Mouse (Mus musculus): ENCODE results near the gene Pcnx. TPM values are rescaled to one million over a fixed set of nuclear protein-coding genes. Genes with fewer than 3 reads are reported as not detected.

Gene Pcnx
- polyA plus RNA-seq, 1 experiment from 2014 or later = 19.9 TPM

DNA sequence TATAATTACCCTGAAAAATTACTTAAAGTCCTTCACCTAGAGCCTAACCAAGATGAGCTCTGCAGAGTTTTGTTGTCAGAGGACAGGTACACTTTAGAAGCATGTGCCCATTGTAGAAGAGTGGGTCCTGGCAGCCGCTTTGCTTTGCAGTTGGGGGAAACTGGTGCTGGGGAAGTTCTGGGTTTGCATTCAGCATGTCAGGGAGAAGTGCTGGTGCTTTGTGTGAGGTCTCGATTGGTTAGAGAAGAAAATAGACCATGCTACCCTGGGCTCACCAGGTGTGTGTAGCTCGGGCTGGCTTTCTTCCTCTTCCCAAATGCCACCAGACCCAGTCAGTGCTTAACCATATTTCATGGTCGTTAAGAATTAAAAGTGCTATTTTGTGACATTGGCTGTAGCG lies 25.2 kb downstream of the Pcnx start:
- Histone ChIP-seq H3K36me3 (replicated peaks; ENCODE audit: control insufficient read depth, insufficient read depth) (no peaks in the 10 kb centered on the region), H3K9me3 (ENCODE audit: control insufficient read depth, low read length) (no peaks in the 10 kb centered on the region), H3K27me3 (ENCODE audit: control insufficient read depth, insufficient read depth, low read length) (no peaks in the 10 kb centered on the region), H3K9ac (no peak overlapping the region), H3K4me1 (replicated peaks; ENCODE audit: control insufficient read depth, insufficient read depth, low read length) (no peaks in the 10 kb centered on the region), H3K27ac (no peak overlapping the region), H3K4me2 (replicated peaks) (no peak overlapping the region), H3K4me3 (replicated peaks; ENCODE audit: low read length) (no peak overlapping the region)
- DNase-seq (ENCODE audit: low spot score) = no peak
- no peak for ATAC-seq (ENCODE audit: low FRiP score)
- 80% methylated on average over 5 of the region's 5 CpGs for WGBS

- ATAC-seq (ENCODE audit: low FRiP score) (no peak), DNase-seq (ENCODE audit: low spot score) (no peak)
- Histone ChIP-seq H3K36me3 (replicated peaks; ENCODE audit: control insufficient read depth, insufficient read depth) (no peaks in the 10 kb centered on the region), H3K4me1 (replicated peaks; ENCODE audit: control insufficient read depth, insufficient read depth, low read length) (no peaks in the 10 kb centered on the region), H3K27ac (no peak overlapping the region), H3K9me3 (ENCODE audit: control insufficient read depth, low read length) (no peaks in the 10 kb centered on the region), H3K27me3 (ENCODE audit: control insufficient read depth, insufficient read depth, low read length) (no peaks in the 10 kb centered on the region), H3K9ac (no peak overlapping the region), H3K4me3 (replicated peaks; ENCODE audit: low read length) (no peak overlapping the region), H3K4me2 (replicated peaks) (no peak overlapping the region)
- WGBS = 84% methylated on average over 4 of the region's 4 CpGs
Observed at GRCm38 (mm10) chr12:81885982-81886381, 26.2 kb downstream of the Pcnx start.

DNA sequence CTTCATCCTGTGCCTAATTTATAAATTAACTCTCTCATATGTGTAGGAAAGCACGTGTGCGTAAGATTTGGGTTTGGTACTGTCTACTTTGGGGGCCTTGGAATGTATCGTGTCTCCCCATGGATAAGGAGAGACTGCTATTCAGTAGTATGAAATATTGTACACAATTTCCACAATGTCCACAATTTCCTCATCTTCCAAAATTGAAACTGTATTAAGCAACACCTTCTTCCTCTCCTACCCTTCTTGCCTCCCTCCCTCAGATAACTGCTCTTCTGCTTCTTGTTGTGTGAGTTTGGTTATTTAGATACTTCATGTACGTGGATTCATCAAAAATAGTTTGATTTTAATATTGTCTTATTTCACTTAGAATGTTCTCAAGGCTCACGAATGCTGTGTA lies 29.1 kb downstream of the Pcnx start:
- no peak for ATAC-seq (ENCODE audit: low FRiP score)
- Histone ChIP-seq H3K4me2 (replicated peaks) (no peak overlapping the region), H3K9me3 (ENCODE audit: control insufficient read depth, low read length) (no peaks in the 10 kb centered on the region), H3K27me3 (ENCODE audit: control insufficient read depth, insufficient read depth, low read length) (no peaks in the 10 kb centered on the region), H3K9ac (no peak overlapping the region), H3K4me1 (replicated peaks; ENCODE audit: control insufficient read depth, insufficient read depth, low read length) (no peaks in the 10 kb centered on the region), H3K4me3 (replicated peaks; ENCODE audit: low read length) (no peak overlapping the region), H3K27ac (no peak overlapping the region), H3K36me3 (replicated peaks; ENCODE audit: control insufficient read depth, insufficient read depth) (no peaks in the 10 kb centered on the region)
- WGBS = 96% methylated on average over 5 of the region's 5 CpGs
- DNase-seq (ENCODE audit: low spot score) = no peak

- DNase-seq (ENCODE audit: low spot score) (no peak), ATAC-seq (ENCODE audit: low FRiP score) (no peak)
- Histone ChIP-seq H3K4me1 (replicated peaks; ENCODE audit: control insufficient read depth, insufficient read depth, low read length) (no peaks in the 10 kb centered on the region), H3K27me3 (ENCODE audit: control insufficient read depth, insufficient read depth, low read length) (no peaks in the 10 kb centered on the region), H3K36me3 (replicated peaks; ENCODE audit: control insufficient read depth, insufficient read depth) (peaks cover 20% of the 10 kb centered on the region), H3K4me2 (replicated peaks) (no peak overlapping the region), H3K9ac (no peak overlapping the region), H3K4me3 (replicated peaks; ENCODE audit: low read length) (no peak overlapping the region), H3K9me3 (ENCODE audit: control insufficient read depth, low read length) (no peaks in the 10 kb centered on the region), H3K27ac (no peak overlapping the region)
- WGBS = 71% methylated on average over 1 of the region's 1 CpGs
Observed at GRCm38 (mm10) chr12:81891946-81892345, 32.1 kb downstream of the Pcnx start.

DNA sequence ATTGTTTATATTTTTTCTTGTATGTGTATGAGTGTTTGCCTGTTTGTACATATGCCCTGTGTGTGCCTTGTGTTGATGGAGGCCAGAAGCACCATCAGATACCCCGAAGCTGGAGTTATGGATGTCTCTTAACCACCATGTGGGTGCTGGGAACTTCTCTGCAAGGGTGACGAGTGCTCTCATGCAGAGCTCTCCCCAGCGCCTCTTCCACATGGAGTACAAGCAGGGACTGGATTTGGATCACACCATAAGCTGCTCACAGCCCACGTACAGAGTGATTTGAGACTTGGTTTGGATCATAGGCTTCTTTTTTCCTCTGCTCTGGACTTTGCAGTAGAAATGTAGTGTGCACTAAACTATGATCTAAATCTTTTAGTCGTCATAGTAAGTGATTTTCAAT lies 34.5 kb downstream of the Pcnx start:
- DNase-seq (ENCODE audit: low spot score) = no peak
- Histone ChIP-seq H3K9me3 (ENCODE audit: control insufficient read depth, low read length) (no peaks in the 10 kb centered on the region), H3K27me3 (ENCODE audit: control insufficient read depth, insufficient read depth, low read length) (no peaks in the 10 kb centered on the region), H3K4me3 (replicated peaks; ENCODE audit: low read length) (no peak overlapping the region), H3K9ac (no peak overlapping the region), H3K27ac (no peak overlapping the region), H3K4me1 (replicated peaks; ENCODE audit: control insufficient read depth, insufficient read depth, low read length) (no peaks in the 10 kb centered on the region), H3K36me3 (replicated peaks; ENCODE audit: control insufficient read depth, insufficient read depth) (peaks cover 23% of the 10 kb centered on the region), H3K4me2 (replicated peaks) (no peak overlapping the region)
- no peak for ATAC-seq (ENCODE audit: low FRiP score)
- 92% methylated on average over 5 of the region's 5 CpGs for WGBS

- no peak overlapping the region for H3K4me2 ChIP-seq (replicated peaks)
- no peaks in the 10 kb centered on the region for H3K9me3 ChIP-seq (ENCODE audit: control insufficient read depth, low read length)
- H3K4me3 ChIP-seq (replicated peaks; ENCODE audit: low read length) = no peak overlapping the region
- H3K27me3 ChIP-seq (ENCODE audit: control insufficient read depth, insufficient read depth, low read length) = no peaks in the 10 kb centered on the region
- H3K36me3 ChIP-seq (replicated peaks; ENCODE audit: control insufficient read depth, insufficient read depth) = peaks cover 23% of the 10 kb centered on the region
- H3K9ac ChIP-seq = no peak overlapping the region
- 87% methylated on average over 6 of the region's 6 CpGs for WGBS
- DNase-seq (ENCODE audit: low spot score) (no peak), ATAC-seq (ENCODE audit: low FRiP score) (no peak)
- H3K27ac ChIP-seq = no peak overlapping the region
- H3K4me1 ChIP-seq (replicated peaks; ENCODE audit: control insufficient read depth, insufficient read depth, low read length) = no peaks in the 10 kb centered on the region
Observed at GRCm38 (mm10) chr12:81895986-81896385, 36.2 kb downstream of the Pcnx start.

- no peaks in the 10 kb centered on the region for H3K4me1 ChIP-seq (replicated peaks; ENCODE audit: control insufficient read depth, insufficient read depth, low read length)
- ATAC-seq (ENCODE audit: low FRiP score) (no peak), DNase-seq (ENCODE audit: low spot score) (no peak)
- no peaks in the 10 kb centered on the region; the same call in 1 of the 2 replicates for H3K9me3 ChIP-seq (ENCODE audit: control insufficient read depth, low read length)
- H3K27me3 ChIP-seq (ENCODE audit: control insufficient read depth, insufficient read depth, low read length) = no peaks in the 10 kb centered on the region
- H3K9ac ChIP-seq = no peak overlapping the region
- no peak overlapping the region for H3K27ac ChIP-seq
- no peak overlapping the region for H3K4me3 ChIP-seq (replicated peaks; ENCODE audit: low read length)
- no peak overlapping the region for H3K4me2 ChIP-seq (replicated peaks)
- WGBS = 86% methylated on average over 2 of the region's 2 CpGs
- peaks cover 11% of the 10 kb centered on the region; the same call in 1 of the 2 replicates for H3K36me3 ChIP-seq (replicated peaks; ENCODE audit: control insufficient read depth, insufficient read depth)
Observed at GRCm38 (mm10) chr12:81904456-81904855, 44.6 kb downstream of the Pcnx start.

GRCm38 (mm10) chr12:81905865-81906264 lies 46.0 kb downstream of the Pcnx start:
- no peak overlapping the region for H3K4me2 ChIP-seq (replicated peaks)
- peaks cover 11% of the 10 kb centered on the region; the same call in 1 of the 2 replicates for H3K36me3 ChIP-seq (replicated peaks; ENCODE audit: control insufficient read depth, insufficient read depth)
- 90% methylated on average over 2 of the region's 2 CpGs for WGBS
- no peaks in the 10 kb centered on the region for H3K27me3 ChIP-seq (ENCODE audit: control insufficient read depth, insufficient read depth, low read length)
- H3K4me1 ChIP-seq (replicated peaks; ENCODE audit: control insufficient read depth, insufficient read depth, low read length) = no peaks in the 10 kb centered on the region
- H3K9me3 ChIP-seq (ENCODE audit: control insufficient read depth, low read length) = no peaks in the 10 kb centered on the region; the same call in 1 of the 2 replicates
- DNase-seq (ENCODE audit: low spot score) (no peak), ATAC-seq (ENCODE audit: low FRiP score) (no peak)
- no peak overlapping the region for H3K4me3 ChIP-seq (replicated peaks; ENCODE audit: low read length)
- no peak overlapping the region for H3K27ac ChIP-seq
- no peak overlapping the region for H3K9ac ChIP-seq

DNA sequence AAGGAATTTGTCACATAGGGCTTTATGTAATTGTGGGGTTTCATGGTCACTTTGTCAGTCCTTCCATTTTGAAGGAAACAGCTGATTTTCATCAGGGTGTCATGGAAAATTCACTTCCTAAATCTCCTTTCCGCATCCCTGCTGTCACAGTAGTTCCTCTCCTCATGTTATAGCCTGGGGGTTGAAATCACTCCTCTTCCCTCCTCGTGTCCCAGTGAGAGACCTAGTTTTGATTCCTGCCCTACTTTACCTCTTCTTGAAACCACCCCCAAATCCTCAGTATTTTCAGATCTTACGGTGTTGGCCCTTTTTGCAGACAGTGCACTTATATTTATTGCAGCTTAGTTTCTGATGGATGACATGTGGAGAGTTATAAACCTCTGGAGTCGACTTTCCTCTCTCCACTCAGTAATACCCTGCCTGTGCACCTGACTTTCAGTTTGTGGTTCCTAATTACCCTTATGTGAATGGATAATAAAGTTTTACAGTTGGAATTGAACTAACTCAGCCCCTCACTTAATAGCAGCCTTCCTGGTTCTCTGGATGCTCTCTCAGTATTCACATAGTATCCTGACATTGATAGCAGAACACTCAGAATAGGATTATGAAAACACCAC lies 48.0 kb downstream of the Pcnx start:
- Histone ChIP-seq H3K9ac (no peak overlapping the region), H3K9me3 (ENCODE audit: control insufficient read depth, low read length) (no peaks in the 10 kb centered on the region; the same call in 1 of the 2 replicates), H3K4me3 (replicated peaks; ENCODE audit: low read length) (no peak overlapping the region), H3K27me3 (ENCODE audit: control insufficient read depth, insufficient read depth, low read length) (no peaks in the 10 kb centered on the region), H3K4me2 (replicated peaks) (no peak overlapping the region), H3K27ac (no peak overlapping the region), H3K36me3 (replicated peaks; ENCODE audit: control insufficient read depth, insufficient read depth) (peaks cover 11% of the 10 kb centered on the region; the same call in 1 of the 2 replicates), H3K4me1 (replicated peaks; ENCODE audit: control insufficient read depth, insufficient read depth, low read length) (no peaks in the 10 kb centered on the region)
- WGBS = 60% methylated on average over 4 of the region's 4 CpGs
- DNase-seq (ENCODE audit: low spot score) (no peak), ATAC-seq (ENCODE audit: low FRiP score) (no peak)

GRCm38 (mm10) chr12:81910439-81910838 lies 50.6 kb downstream of the Pcnx start:
- H3K9me3 ChIP-seq (ENCODE audit: control insufficient read depth, low read length) = no peaks in the 10 kb centered on the region; the same call in 1 of the 2 replicates
- DNase-seq (ENCODE audit: low spot score) = no peak
- no peaks in the 10 kb centered on the region for H3K27me3 ChIP-seq (ENCODE audit: control insufficient read depth, insufficient read depth, low read length)
- ATAC-seq (ENCODE audit: low FRiP score) = no peak
- H3K4me3 ChIP-seq (replicated peaks; ENCODE audit: low read length) = no peak overlapping the region
- 79% methylated on average over 5 of the region's 5 CpGs for WGBS
- no peak overlapping the region for H3K4me2 ChIP-seq (replicated peaks)
- no peak overlapping the region for H3K9ac ChIP-seq
- H3K4me1 ChIP-seq (replicated peaks; ENCODE audit: control insufficient read depth, insufficient read depth, low read length) = no peaks in the 10 kb centered on the region
- H3K36me3 ChIP-seq (replicated peaks; ENCODE audit: control insufficient read depth, insufficient read depth) = peaks cover 11% of the 10 kb centered on the region; the same call in 1 of the 2 replicates
- no peak overlapping the region for H3K27ac ChIP-seq
